Mouse (Mus musculus) forebrain, embryonic 13.5 days (tissue): ENCODE results near the gene Ddx17. TPM values are rescaled to one million over a fixed set of nuclear protein-coding genes. Genes with fewer than 3 reads are reported as not detected.

ENCODE experiments used
- ATAC-seq: fragments of 200-750 bp; cut with Nextera tagmentation; 2 replicates; pipeline ENCODE4 v1.8.0; 2017
- H3K27ac ChIP-seq: fragments of 300-500 bp; sonication (generic); 2 replicates; pipeline ENCODE4 v1.5.1; 2015; ENCODE audit warnings: inconsistent platforms, mild to moderate bottlenecking, moderate library complexity
- H3K27me3 ChIP-seq: fragments of 300-500 bp; sonication (generic); 2 replicates; pipeline ENCODE4 v1.6.1; 2015; ENCODE audit warnings: mild to moderate bottlenecking, inconsistent platforms
- H3K36me3 ChIP-seq: fragments of 300-500 bp; sonication (generic); 2 replicates; pipeline ENCODE4 v1.6.1; 2015; ENCODE audit warnings: mild to moderate bottlenecking, inconsistent platforms; ENCODE audit not compliant: poor library complexity, severe bottlenecking
- H3K4me1 ChIP-seq: fragments of 300-500 bp; sonication (generic); 2 replicates; pipeline ENCODE4 v1.6.1; 2015; ENCODE audit warnings: inconsistent platforms
- H3K4me2 ChIP-seq: fragments of 300-500 bp; sonication (generic); 2 replicates; pipeline ENCODE4 v1.6.1; 2015; ENCODE audit warnings: inconsistent platforms, mild to moderate bottlenecking, moderate library complexity
- H3K4me3 ChIP-seq: fragments of 300-500 bp; sonication (generic); 2 replicates; pipeline ENCODE4 v1.5.1; 2015; ENCODE audit warnings: mild to moderate bottlenecking, inconsistent platforms
- H3K9ac ChIP-seq: fragments of 300-500 bp; sonication (generic); 2 replicates; pipeline ENCODE4 v1.6.1; 2015; ENCODE audit warnings: mild to moderate bottlenecking, inconsistent platforms
- H3K9me3 ChIP-seq: fragments of 300-500 bp; sonication (generic); replicated peaks from 2 replicates; pipeline ENCODE4 v1.6.1; 2016; ENCODE audit warnings: inconsistent platforms
- WGBS: fragments of 180-500 bp; shearing (Covaris S2); methylation state at CpG from one replicate; pipeline ENCODE4 v1.1.7; 2015; 5-methylcytosine and 5-hydroxymethylcytosine counted together
- polyA plus RNA-seq: library from polyadenylated mRNA; unstranded; fragments of >200 nt; fragmentation: Nextera tagmentation; extraction: Ambion mirVana; gene quantifications from 2 replicates; pipeline ENCODE4 v1.2.1, GENCODE M21; 2015

Ddx17 gene
- polyA plus RNA-seq = 61.5 and 66.8 TPM in 2 replicates

- Histone ChIP-seq H3K4me2 (peak within 1 kb of the TSS; percentile 92), H3K36me3 (peaks cover 28% of the 10 kb centered on the region), H3K27ac (peak within 1 kb of the TSS; percentile 98), H3K4me1 (peaks cover 29% of the 10 kb centered on the region), H3K4me3 (peak within 1 kb of the TSS; percentile 95), H3K9me3 (no peaks in the 10 kb centered on the region), H3K27me3 (no peaks in the 10 kb centered on the region), H3K9ac (peak within 1 kb of the TSS; percentile 98)
- WGBS = 3% methylated on average over 84 of the region's 84 CpGs
- ATAC-seq = peak; percentile 99
These were observed at the start of gene Ddx17 for GRCm38 (mm10) chr15:79546410-79547288. Gene Ddx17, minus strand, starts transcription at chr15:79546741.

- Histone ChIP-seq H3K27ac (no peak overlapping the region), H3K4me3 (no peak overlapping the region), H3K9ac (no peak overlapping the region), H3K36me3 (no peaks in the 10 kb centered on the region), H3K4me1 (no peaks in the 10 kb centered on the region), H3K4me2 (no peak overlapping the region), H3K9me3 (no peaks in the 10 kb centered on the region), H3K27me3 (no peaks in the 10 kb centered on the region)
- 56% methylated on average over 1 of the region's 1 CpGs for WGBS
- no peak for ATAC-seq
These were observed 35.0 kb upstream of the Ddx17 start for GRCm38 (mm10) chr15:79581581-79581980.

- Histone ChIP-seq H3K27me3 (no peaks in the 10 kb centered on the region), H3K27ac (no peak overlapping the region), H3K4me3 (no peak overlapping the region), H3K9ac (no peak overlapping the region), H3K36me3 (no peaks in the 10 kb centered on the region), H3K4me2 (no peak overlapping the region), H3K9me3 (no peaks in the 10 kb centered on the region), H3K4me1 (no peaks in the 10 kb centered on the region)
- WGBS = 47% methylated on average over 6 of the region's 6 CpGs
- ATAC-seq = no peak
These were observed 31.3 kb upstream of the Ddx17 start for GRCm38 (mm10) chr15:79577671-79578426.

GRCm38 (mm10) chr15:79576947-79577346, 30.4 kb upstream of the Ddx17 start:
- no peaks in the 10 kb centered on the region for H3K36me3 ChIP-seq
- H3K9me3 ChIP-seq = no peaks in the 10 kb centered on the region
- no peak for ATAC-seq
- H3K4me3 ChIP-seq = no peak overlapping the region
- H3K27ac ChIP-seq = no peak overlapping the region
- no peaks in the 10 kb centered on the region for H3K27me3 ChIP-seq
- WGBS = 97% methylated on average over 2 of the region's 2 CpGs
- no peaks in the 10 kb centered on the region for H3K4me1 ChIP-seq
- H3K4me2 ChIP-seq = no peak overlapping the region
- no peak overlapping the region for H3K9ac ChIP-seq

DNA sequence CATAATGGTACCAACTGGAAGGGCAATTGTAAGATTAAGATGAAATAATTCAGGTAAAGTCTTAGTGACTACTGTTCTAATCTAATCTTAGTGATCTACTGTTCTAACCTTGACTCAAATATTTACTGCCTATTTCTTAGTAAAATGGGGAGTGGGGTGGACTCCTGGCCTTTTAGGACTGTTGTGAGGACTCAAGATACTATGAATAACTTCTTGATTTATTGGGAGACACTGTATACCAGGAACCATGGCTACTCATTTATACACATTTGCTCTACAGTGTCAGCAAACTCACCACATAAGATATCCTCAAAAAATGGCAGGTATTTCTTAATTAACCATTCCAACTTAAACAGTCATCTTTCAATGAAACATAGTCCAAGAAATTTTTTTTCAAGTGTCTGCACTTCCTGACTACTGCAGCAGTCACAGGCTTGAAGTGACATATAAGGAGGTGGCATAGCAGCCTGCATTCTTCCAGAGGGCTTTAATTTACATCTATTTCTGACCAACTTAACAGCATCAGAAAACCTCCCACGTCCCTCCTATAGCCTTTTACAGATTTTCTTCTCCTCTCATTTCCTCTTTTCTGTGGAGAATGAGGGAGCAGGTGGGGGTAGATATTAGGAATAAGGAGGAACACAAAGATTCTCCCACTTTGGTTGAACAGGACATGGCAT, 29.1 kb upstream of the Ddx17 start:
- Histone ChIP-seq H3K36me3 (no peaks in the 10 kb centered on the region), H3K27me3 (no peaks in the 10 kb centered on the region), H3K4me2 (no peak overlapping the region), H3K9me3 (no peaks in the 10 kb centered on the region), H3K27ac (no peak overlapping the region), H3K4me3 (no peak overlapping the region), H3K4me1 (no peaks in the 10 kb centered on the region), H3K9ac (no peak overlapping the region)
- ATAC-seq = no peak
- 55% methylated on average over 1 of the region's 1 CpGs for WGBS

DNA sequence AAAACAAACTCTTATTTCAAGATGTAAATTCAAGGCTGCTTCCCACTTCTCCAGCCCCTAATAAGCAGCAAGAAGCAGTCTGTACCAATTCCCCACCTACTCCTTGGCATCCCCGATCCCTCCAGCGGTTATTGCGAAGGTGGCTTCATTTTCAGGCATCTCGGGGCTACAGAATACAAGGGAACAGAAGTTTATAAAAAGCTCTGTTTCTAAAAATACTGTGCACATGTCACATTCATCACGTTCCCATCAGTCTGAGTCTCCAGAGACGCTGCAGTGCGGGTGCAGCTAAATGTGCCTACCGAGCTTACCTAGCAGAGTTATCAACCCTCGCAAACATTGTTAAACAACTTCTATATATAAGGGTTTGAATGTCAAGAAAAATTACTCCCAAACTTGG, 15.9 kb upstream of the Ddx17 start:
- H3K9ac ChIP-seq = no peak overlapping the region
- H3K27ac ChIP-seq = no peak overlapping the region
- H3K9me3 ChIP-seq = no peaks in the 10 kb centered on the region
- 89% methylated on average over 9 of the region's 9 CpGs for WGBS
- ATAC-seq = no peak
- H3K4me1 ChIP-seq = no peaks in the 10 kb centered on the region
- H3K27me3 ChIP-seq = no peaks in the 10 kb centered on the region
- no peaks in the 10 kb centered on the region for H3K36me3 ChIP-seq
- no peak overlapping the region for H3K4me3 ChIP-seq
- no peak overlapping the region for H3K4me2 ChIP-seq

DNA sequence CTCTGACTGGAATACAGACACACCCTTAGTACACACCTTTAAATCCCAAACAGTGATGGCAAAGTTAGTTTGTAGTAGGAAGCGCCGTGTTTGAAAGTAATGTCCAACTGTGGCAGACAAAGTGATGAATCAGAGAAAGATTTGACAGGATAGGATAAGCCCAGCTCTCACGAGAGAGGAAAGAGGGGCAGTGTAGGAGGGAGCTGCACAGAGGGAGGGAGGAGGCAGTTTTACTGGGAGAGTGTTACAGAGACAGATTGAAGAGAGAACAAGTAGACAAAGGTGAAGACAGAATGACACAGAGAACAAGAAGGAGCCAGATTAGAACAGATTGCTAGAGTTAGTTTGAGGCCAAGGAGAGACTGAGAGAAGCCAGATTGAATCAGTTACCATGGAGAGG, 13.1 kb upstream of the Ddx17 start:
- ATAC-seq = no peak
- Histone ChIP-seq H3K4me3 (no peak overlapping the region), H3K27ac (no peak overlapping the region), H3K9me3 (no peaks in the 10 kb centered on the region), H3K27me3 (no peaks in the 10 kb centered on the region), H3K4me1 (no peaks in the 10 kb centered on the region), H3K9ac (no peak overlapping the region), H3K36me3 (no peaks in the 10 kb centered on the region), H3K4me2 (no peak overlapping the region)
- 75% methylated on average over 3 of the region's 3 CpGs for WGBS

- H3K9me3 ChIP-seq = no peaks in the 10 kb centered on the region
- H3K27ac ChIP-seq = no peak overlapping the region
- H3K36me3 ChIP-seq = no peaks in the 10 kb centered on the region
- H3K4me2 ChIP-seq = no peak overlapping the region
- H3K4me3 ChIP-seq = no peak overlapping the region
- H3K9ac ChIP-seq = no peak overlapping the region
- WGBS = 79% methylated on average over 5 of the region's 5 CpGs
- no peaks in the 10 kb centered on the region for H3K4me1 ChIP-seq
- H3K27me3 ChIP-seq = 0 out of 2 replicates have a peak, but pooled peaks cover 5% of the 10 kb centered on the region
- no peak for ATAC-seq
These were observed 6.0 kb upstream of the Ddx17 start for GRCm38 (mm10) chr15:79552566-79552965.

DNA sequence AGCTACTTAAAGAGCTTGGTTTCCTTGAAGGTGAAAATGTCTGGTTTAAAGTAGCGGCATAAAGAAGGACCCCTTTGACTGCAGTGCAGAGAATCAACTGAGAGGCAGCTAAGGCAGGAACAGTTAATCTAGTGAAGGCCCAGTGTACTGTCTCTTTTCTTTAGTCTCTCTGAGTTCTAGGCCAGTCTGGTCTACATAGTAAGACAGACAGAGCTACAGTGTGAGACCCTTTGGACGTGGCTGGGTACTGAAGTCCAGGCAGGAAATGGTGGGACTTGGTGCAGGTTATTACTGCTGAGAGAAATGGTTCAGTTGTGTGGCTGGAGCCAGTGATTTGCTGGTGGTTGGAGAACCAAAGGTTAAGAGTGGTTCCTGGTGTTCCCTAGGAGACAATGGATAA, 1.7 kb upstream of the Ddx17 start:
- Histone ChIP-seq H3K9me3 (no peaks in the 10 kb centered on the region), H3K27ac (no peak overlapping the region)

DNA sequence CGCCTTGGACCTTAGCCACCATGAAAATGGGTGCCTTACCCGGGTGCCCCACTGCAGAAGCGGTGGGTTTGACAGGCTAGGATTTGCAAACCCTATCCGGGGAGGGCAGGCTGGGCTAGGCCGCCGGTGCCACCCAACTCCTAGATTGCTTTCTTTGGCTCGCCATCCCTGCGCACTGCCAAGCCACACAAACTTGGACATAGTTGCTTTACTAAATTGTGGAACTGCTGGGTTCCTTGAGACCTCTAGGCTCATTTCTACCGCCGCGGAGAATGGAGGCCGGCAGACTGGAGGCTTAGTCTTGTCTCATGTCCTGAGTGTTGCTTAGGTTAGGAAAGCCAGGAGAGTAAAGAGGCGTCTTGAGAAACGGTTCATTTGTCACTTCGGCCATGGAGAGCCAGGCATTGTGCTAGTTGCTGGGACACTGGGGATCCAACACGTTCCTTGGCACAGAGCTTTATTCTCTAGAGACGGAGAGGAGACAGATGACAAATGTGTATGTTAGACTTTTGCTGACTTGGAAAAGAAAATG, 814 bp upstream of the Ddx17 start:
- WGBS = 79% methylated on average over 17 of the region's 17 CpGs
- no peaks in the 10 kb centered on the region for H3K9me3 ChIP-seq
- no peak for ATAC-seq
- peaks cover 21% of the 10 kb centered on the region for H3K36me3 ChIP-seq
- peak overlapping the region; percentile 95 for H3K4me3 ChIP-seq
- H3K27ac ChIP-seq = peak overlapping the region; percentile 96
- 0 out of 2 replicates have a peak, but pooled peaks cover 3% of the 10 kb centered on the region for H3K27me3 ChIP-seq
- peaks cover 29% of the 10 kb centered on the region for H3K4me1 ChIP-seq
- H3K9ac ChIP-seq = peak overlapping the region; percentile 61; the same call in 1 of the 2 replicates
- H3K4me2 ChIP-seq = peak overlapping the region; percentile 92

More for the DNA sequence above, 1.7 kb upstream of the Ddx17 start:
- no peak overlapping the region for H3K9ac ChIP-seq
- ATAC-seq = no peak
- H3K27me3 ChIP-seq = 0 out of 2 replicates have a peak, but pooled peaks cover 5% of the 10 kb centered on the region
- H3K4me2 ChIP-seq = no peak overlapping the region
- peaks cover 26% of the 10 kb centered on the region for H3K4me1 ChIP-seq
- H3K36me3 ChIP-seq = peaks cover 12% of the 10 kb centered on the region
- WGBS = 96% methylated on average over 2 of the region's 2 CpGs
- no peak overlapping the region for H3K4me3 ChIP-seq

GRCm38 (mm10) chr15:79545921-79546399, 581 bp downstream of the Ddx17 start:
- H3K4me1 ChIP-seq = peaks cover 29% of the 10 kb centered on the region
- peak overlapping the region; percentile 98 for H3K27ac ChIP-seq
- H3K36me3 ChIP-seq = peaks cover 34% of the 10 kb centered on the region
- peak overlapping the region; percentile 98 for H3K9ac ChIP-seq
- H3K9me3 ChIP-seq = no peaks in the 10 kb centered on the region
- H3K4me3 ChIP-seq = peak overlapping the region; percentile 95
- H3K27me3 ChIP-seq = no peaks in the 10 kb centered on the region
- H3K4me2 ChIP-seq = peak overlapping the region; percentile 92
- under 1% methylated on average over 50 of the region's 52 CpGs for WGBS
- peak; percentile 67 for ATAC-seq
